Mouse (Mus musculus) heart, embryonic 12.5 days (tissue): Measurements from ENCODE around the gene Elane. TPM values are rescaled to one million over a fixed set of nuclear protein-coding genes. Genes with fewer than 3 reads are reported as not detected.

Experiments
- ATAC-seq: fragments of 200-750 bp; cut with Nextera tagmentation; 2 replicates; pipeline ENCODE4 v1.8.0; 2017; ENCODE audit warnings: moderate TSS enrichment, moderate library complexity; ENCODE audit not compliant: insufficient number of reproducible peaks, low FRiP score
- H3K27ac ChIP-seq: fragments of 300-500 bp; sonication (generic); 2 replicates; pipeline ENCODE4 v1.5.1; 2016; ENCODE audit warnings: mild to moderate bottlenecking, moderate library complexity; ENCODE audit not compliant: poor library complexity, severe bottlenecking
- H3K27me3 ChIP-seq: fragments of 300-500 bp; sonication (generic); replicated peaks from 2 replicates; pipeline ENCODE4 v1.6.1; 2016; ENCODE audit warnings: mild to moderate bottlenecking, moderate library complexity
- H3K36me3 ChIP-seq: fragments of 300-500 bp; sonication (generic); 2 replicates; pipeline ENCODE4 v1.6.1; 2016; ENCODE audit warnings: mild to moderate bottlenecking, moderate library complexity
- H3K4me1 ChIP-seq: fragments of 300-500 bp; sonication (generic); replicated peaks from 2 replicates; pipeline ENCODE4 v1.6.1; 2016; ENCODE audit warnings: mild to moderate bottlenecking
- H3K4me2 ChIP-seq: fragments of 300-500 bp; sonication (generic); 2 replicates; pipeline ENCODE4 v1.6.1; 2016; ENCODE audit warnings: mild to moderate bottlenecking, moderate library complexity
- H3K4me3 ChIP-seq: fragments of 300-500 bp; sonication (generic); 2 replicates; pipeline ENCODE4 v1.5.1; 2016; ENCODE audit warnings: mild to moderate bottlenecking
- H3K9ac ChIP-seq: fragments of 300-500 bp; sonication (generic); 2 replicates; pipeline ENCODE4 v1.6.1; 2016; ENCODE audit warnings: mild to moderate bottlenecking, moderate library complexity
- H3K9me3 ChIP-seq: fragments of 300-500 bp; sonication (generic); replicated peaks from 2 replicates; pipeline ENCODE4 v1.6.1; 2016; ENCODE audit warnings: mild to moderate bottlenecking, moderate library complexity
- WGBS: fragments of 180-500 bp; shearing (Covaris S2); methylation state at CpG from one replicate; pipeline ENCODE4 v1.1.7; 2016; 5-methylcytosine and 5-hydroxymethylcytosine counted together
- polyA plus RNA-seq: library from polyadenylated mRNA; unstranded; fragments of >200 nt; fragmentation: Nextera tagmentation; extraction: Ambion mirVana; gene quantifications from 2 replicates; pipeline ENCODE4 v1.2.1, GENCODE M21; 2016

The Elane gene
- 0.47 TPM in 1 of 2 replicates, not detected in the other for polyA plus RNA-seq

- Histone ChIP-seq H3K4me3 (no peak within 1 kb of the TSS), H3K9ac (no peak within 1 kb of the TSS), H3K27me3 (peaks cover 24% of the 10 kb centered on the region), H3K36me3 (no peaks in the 10 kb centered on the region), H3K27ac (no peak within 1 kb of the TSS), H3K9me3 (no peaks in the 10 kb centered on the region), H3K4me2 (no peak within 1 kb of the TSS), H3K4me1 (peaks cover 18% of the 10 kb centered on the region)
- 79% methylated on average over 6 of the region's 6 CpGs for WGBS
- no peak for ATAC-seq
Measured at GRCm38 (mm10) chr10:79886054-79886453, at the start of gene Elane. Gene Elane (plus strand): TSS chr10:79886247.

- H3K36me3 ChIP-seq = no peaks in the 10 kb centered on the region
- H3K9ac ChIP-seq = no peak overlapping the region
- H3K27me3 ChIP-seq = no peaks in the 10 kb centered on the region
- peaks cover 10% of the 10 kb centered on the region; the same call in 1 of the 2 replicates for H3K4me1 ChIP-seq
- 91% methylated on average over 3 of the region's 3 CpGs for WGBS
- H3K9me3 ChIP-seq = peaks cover 4% of the 10 kb centered on the region; the same call in 1 of the 2 replicates
- no peak for ATAC-seq
- no peak overlapping the region for H3K4me3 ChIP-seq
- no peak overlapping the region for H3K27ac ChIP-seq
- H3K4me2 ChIP-seq = no peak overlapping the region
Measured at GRCm38 (mm10) chr10:79836918-79837317, 49.1 kb upstream of the Elane start.

- no peak overlapping the region for H3K27ac ChIP-seq
- no peak overlapping the region for H3K9ac ChIP-seq
- 62% methylated on average over 2 of the region's 2 CpGs for WGBS
- H3K9me3 ChIP-seq = peaks cover 4% of the 10 kb centered on the region; the same call in 1 of the 2 replicates
- no peaks in the 10 kb centered on the region for H3K27me3 ChIP-seq
- H3K4me1 ChIP-seq = peaks cover 22% of the 10 kb centered on the region
- ATAC-seq = no peak
- H3K36me3 ChIP-seq = no peaks in the 10 kb centered on the region
- no peak overlapping the region for H3K4me3 ChIP-seq
- H3K4me2 ChIP-seq = no peak overlapping the region
Measured at GRCm38 (mm10) chr10:79838151-79838550, 47.9 kb upstream of the Elane start.

GRCm38 (mm10) chr10:79840091-79840490, 46.0 kb upstream of the Elane start:
- no peak overlapping the region for H3K4me2 ChIP-seq
- WGBS = 89% methylated on average over 3 of the region's 3 CpGs
- no peak for ATAC-seq
- no peaks in the 10 kb centered on the region for H3K27me3 ChIP-seq
- H3K9ac ChIP-seq = no peak overlapping the region
- H3K27ac ChIP-seq = peak overlapping the region; percentile 87
- H3K36me3 ChIP-seq = no peaks in the 10 kb centered on the region
- H3K4me1 ChIP-seq = peaks cover 30% of the 10 kb centered on the region
- peak overlapping the region; percentile 52; the same call in 1 of the 2 replicates for H3K4me3 ChIP-seq
- H3K9me3 ChIP-seq = peaks cover 4% of the 10 kb centered on the region; the same call in 1 of the 2 replicates

GRCm38 (mm10) chr10:79840644-79841551, 45.1 kb upstream of the Elane start:
- peaks cover 4% of the 10 kb centered on the region; the same call in 1 of the 2 replicates for H3K9me3 ChIP-seq
- H3K4me2 ChIP-seq = peak overlapping the region; percentile 89
- peak overlapping the region; percentile 69 for H3K9ac ChIP-seq
- H3K36me3 ChIP-seq = no peaks in the 10 kb centered on the region
- under 1% methylated on average over 24 of the region's 24 CpGs for WGBS
- peak overlapping the region; percentile 52 for H3K4me3 ChIP-seq
- H3K27ac ChIP-seq = peak overlapping the region; percentile 87
- peak; percentile 81 for ATAC-seq
- H3K27me3 ChIP-seq = no peaks in the 10 kb centered on the region
- H3K4me1 ChIP-seq = peaks cover 31% of the 10 kb centered on the region

- no peaks in the 10 kb centered on the region for H3K36me3 ChIP-seq
- no peak overlapping the region for H3K4me3 ChIP-seq
- H3K4me2 ChIP-seq = no peak overlapping the region
- H3K27me3 ChIP-seq = no peaks in the 10 kb centered on the region
- WGBS = 67% methylated on average over 3 of the region's 3 CpGs
- peaks cover 36% of the 10 kb centered on the region for H3K4me1 ChIP-seq
- no peaks in the 10 kb centered on the region for H3K9me3 ChIP-seq
- H3K27ac ChIP-seq = no peak overlapping the region
- no peak overlapping the region for H3K9ac ChIP-seq
- no peak for ATAC-seq
Measured at GRCm38 (mm10) chr10:79842322-79842721, 43.7 kb upstream of the Elane start.

- no peaks in the 10 kb centered on the region for H3K36me3 ChIP-seq
- H3K4me3 ChIP-seq = no peak overlapping the region
- H3K27me3 ChIP-seq = no peaks in the 10 kb centered on the region
- ATAC-seq = no peak
- no peak overlapping the region for H3K9ac ChIP-seq
- WGBS = 69% methylated on average over 6 of the region's 6 CpGs
- H3K4me2 ChIP-seq = no peak overlapping the region
- peaks cover 36% of the 10 kb centered on the region for H3K4me1 ChIP-seq
- H3K27ac ChIP-seq = no peak overlapping the region
- H3K9me3 ChIP-seq = no peaks in the 10 kb centered on the region
Measured at GRCm38 (mm10) chr10:79843476-79843875, 42.6 kb upstream of the Elane start.

- 45% methylated on average over 5 of the region's 5 CpGs for WGBS
- Histone ChIP-seq H3K4me1 (peaks cover 51% of the 10 kb centered on the region), H3K9me3 (no peaks in the 10 kb centered on the region), H3K9ac (no peak overlapping the region), H3K36me3 (no peaks in the 10 kb centered on the region), H3K4me3 (no peak overlapping the region), H3K27ac (no peak overlapping the region), H3K27me3 (no peaks in the 10 kb centered on the region), H3K4me2 (no peak overlapping the region)
- no peak for ATAC-seq
Measured at GRCm38 (mm10) chr10:79846553-79846952, 39.5 kb upstream of the Elane start.

- 71% methylated on average over 8 of the region's 8 CpGs for WGBS
- Histone ChIP-seq H3K4me1 (peaks cover 42% of the 10 kb centered on the region), H3K9ac (no peak overlapping the region), H3K4me2 (no peak overlapping the region), H3K27ac (no peak overlapping the region), H3K4me3 (no peak overlapping the region), H3K36me3 (no peaks in the 10 kb centered on the region), H3K27me3 (no peaks in the 10 kb centered on the region), H3K9me3 (no peaks in the 10 kb centered on the region)
- no peak for ATAC-seq
Measured at GRCm38 (mm10) chr10:79849941-79850628, 36.0 kb upstream of the Elane start.

GRCm38 (mm10) chr10:79851653-79852052, 34.4 kb upstream of the Elane start:
- peak overlapping the region; percentile 100 for H3K27ac ChIP-seq
- H3K27me3 ChIP-seq = no peaks in the 10 kb centered on the region
- peak overlapping the region; percentile 99 for H3K9ac ChIP-seq
- peak overlapping the region; percentile 99 for H3K4me2 ChIP-seq
- ATAC-seq = no peak
- H3K4me1 ChIP-seq = peaks cover 42% of the 10 kb centered on the region
- H3K9me3 ChIP-seq = no peaks in the 10 kb centered on the region
- H3K4me3 ChIP-seq = peak overlapping the region; percentile 92; the same call in 1 of the 2 replicates
- 82% methylated on average over 3 of the region's 3 CpGs for WGBS
- H3K36me3 ChIP-seq = peaks cover 5% of the 10 kb centered on the region
